Mouse (Mus musculus) neural tube, embryonic 11.5 days (tissue): Measurements from ENCODE around the gene Nos1. TPM values are rescaled to one million over a fixed set of nuclear protein-coding genes. Genes with fewer than 3 reads are reported as not detected.

Experiments
- ATAC-seq: fragments of 200-750 bp; cut with Nextera tagmentation; 2 replicates; pipeline ENCODE4 v1.8.0; 2017; ENCODE audit warnings: moderate number of reproducible peaks, mild to moderate bottlenecking, moderate TSS enrichment, moderate library complexity; ENCODE audit not compliant: insufficient read depth, low FRiP score, low TSS enrichment
- DNase-seq: peaks from one replicate; pipeline ENCODE4 v3.0.0-alpha.2; 2015; ENCODE audit warnings: low spot score
- H3K27ac ChIP-seq: fragments of 300-500 bp; sonication (generic); 2 replicates; pipeline ENCODE4 v1.5.1; 2014; ENCODE audit warnings: low read depth, mild to moderate bottlenecking, low read length
- H3K27me3 ChIP-seq: fragments of 300-500 bp; sonication (generic); 2 replicates; pipeline ENCODE4 v1.6.1; 2014; ENCODE audit warnings: mild to moderate bottlenecking, low read length, mixed read lengths; ENCODE audit not compliant: control insufficient read depth, insufficient read depth
- H3K36me3 ChIP-seq: fragments of 300-500 bp; sonication (generic); 2 replicates; pipeline ENCODE4 v1.6.1; 2014; ENCODE audit warnings: mild to moderate bottlenecking, low read length, moderate library complexity, mixed read lengths; ENCODE audit not compliant: control insufficient read depth, insufficient read depth
- H3K4me1 ChIP-seq: fragments of 300-500 bp; sonication (generic); 2 replicates; pipeline ENCODE4 v1.6.1; 2014; ENCODE audit warnings: low read length, mixed read lengths; ENCODE audit not compliant: control insufficient read depth, insufficient read depth
- H3K4me2 ChIP-seq: fragments of 300-500 bp; sonication (generic); 2 replicates; pipeline ENCODE4 v1.6.1; 2014; ENCODE audit warnings: low read depth, mild to moderate bottlenecking, moderate library complexity
- H3K4me3 ChIP-seq: fragments of 300-500 bp; sonication (generic); 2 replicates; pipeline ENCODE4 v1.5.1; 2014; ENCODE audit warnings: low read depth, low read length
- H3K9ac ChIP-seq: fragments of 300-500 bp; sonication (generic); 2 replicates; pipeline ENCODE4 v1.6.1; 2014; ENCODE audit warnings: mild to moderate bottlenecking, low read length
- H3K9me3 ChIP-seq: fragments of 300-500 bp; sonication (generic); 2 replicates; pipeline ENCODE4 v1.6.1; 2016; ENCODE audit warnings: low read length; ENCODE audit not compliant: control insufficient read depth
- WGBS: fragments of 180-500 bp; shearing (Covaris S2); extraction: QIAGEN DNeasy Blood & Tissue Kit; methylation state at CpG from one replicate; pipeline ENCODE4 v1.1.7; 2014; 5-methylcytosine and 5-hydroxymethylcytosine counted together
- polyA plus RNA-seq: library from polyadenylated mRNA; unstranded; fragments of >200 nt; fragmentation: Nextera tagmentation; extraction: Ambion mirVana; gene quantifications from 2 replicates; pipeline ENCODE4 v1.2.1, GENCODE M21; 2014

Gene Nos1
- polyA plus RNA-seq: 0.70 and 0.80 TPM in 2 replicates

DNA sequence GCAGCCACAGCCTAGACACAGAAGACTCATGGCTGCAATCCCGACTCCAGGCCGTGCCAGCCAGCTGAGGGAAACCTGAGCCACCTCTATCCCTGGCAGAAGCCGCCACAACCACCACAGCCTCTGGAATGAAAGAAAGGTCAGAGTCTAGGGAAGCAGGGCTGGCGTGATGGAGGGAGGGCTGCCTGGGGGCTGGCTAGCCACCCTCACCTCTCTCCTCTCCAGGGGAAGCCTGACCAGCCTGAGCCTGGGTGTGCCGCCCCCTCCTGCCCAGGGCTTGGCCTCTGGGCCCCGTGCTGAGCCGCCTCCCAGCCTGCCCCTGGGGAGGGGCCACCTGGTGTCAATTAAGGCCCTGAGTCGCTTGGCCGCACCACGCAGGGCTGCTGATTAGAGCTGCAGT lies at the start of gene Nos1:
Nos1 (plus strand) TSS at position 352 of the 400 bp plus-strand sequence.
- Histone ChIP-seq H3K4me2 (no peak within 1 kb of the TSS), H3K9ac (no peak within 1 kb of the TSS), H3K4me1 (0 out of 2 replicates have a peak, but pooled peaks cover 4% of the 10 kb centered on the region), H3K4me3 (no peak within 1 kb of the TSS), H3K9me3 (no peaks in the 10 kb centered on the region), H3K27ac (no peak within 1 kb of the TSS), H3K36me3 (no peaks in the 10 kb centered on the region), H3K27me3 (no peaks in the 10 kb centered on the region)
- WGBS: 27% methylated on average over 10 of the region's 10 CpGs
- DNase-seq (peak; percentile 43), ATAC-seq (no peak)

DNA sequence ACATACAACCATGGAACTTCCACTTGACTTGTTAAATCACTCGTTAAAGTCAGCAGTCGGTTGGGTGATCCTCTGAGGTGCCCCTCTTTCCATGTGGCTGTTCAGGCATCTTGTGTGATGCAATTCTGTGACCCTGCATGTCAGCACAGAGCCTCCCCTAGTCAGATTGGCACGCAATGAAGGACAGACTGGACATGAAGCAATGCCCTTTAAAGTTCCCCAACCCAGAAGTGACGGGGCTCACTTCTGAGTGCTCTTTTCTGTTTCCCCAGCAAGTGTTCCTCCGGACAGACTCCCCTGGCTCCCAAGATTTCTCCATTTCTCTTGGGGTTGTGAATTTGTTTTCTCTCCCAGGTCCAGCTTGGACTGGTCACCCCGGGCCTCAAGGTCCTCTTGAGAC lies 49.5 kb upstream of the Nos1 start:
- no peak overlapping the region for H3K9ac ChIP-seq
- no peaks in the 10 kb centered on the region for H3K9me3 ChIP-seq
- DNase-seq: no peak
- no peak for ATAC-seq
- no peak overlapping the region for H3K27ac ChIP-seq
- H3K4me3 ChIP-seq: no peak overlapping the region
- no peaks in the 10 kb centered on the region for H3K4me1 ChIP-seq
- no peaks in the 10 kb centered on the region for H3K27me3 ChIP-seq
- H3K36me3 ChIP-seq: no peaks in the 10 kb centered on the region
- H3K4me2 ChIP-seq: no peak overlapping the region
- 74% methylated on average over 6 of the region's 6 CpGs for WGBS

DNA sequence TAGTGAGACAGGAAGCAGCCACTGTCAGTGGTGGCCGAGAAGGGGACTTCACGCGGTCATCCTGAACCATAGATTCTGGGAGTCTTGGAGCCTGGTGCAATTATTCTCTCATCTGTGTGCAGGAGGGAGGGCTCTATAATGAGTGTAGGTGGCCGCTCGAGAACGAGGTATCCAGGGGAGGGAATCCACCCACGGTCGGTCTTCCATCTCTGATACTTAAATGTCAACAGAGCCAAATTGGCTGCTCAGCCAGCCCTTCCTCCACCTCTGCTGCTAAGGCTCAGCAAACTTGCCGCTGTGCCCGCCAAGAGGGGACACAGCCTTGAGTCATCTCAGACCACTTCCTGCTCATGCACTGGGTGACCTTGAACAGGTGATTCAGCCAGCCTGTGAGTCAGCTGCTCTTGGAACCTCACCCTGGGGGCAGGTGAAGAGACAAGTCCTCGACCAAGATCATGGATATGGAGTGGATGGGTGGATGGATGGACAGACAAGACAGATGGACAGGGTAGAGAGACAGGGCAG lies 36.1 kb upstream of the Nos1 start:
- Histone ChIP-seq H3K36me3 (no peaks in the 10 kb centered on the region), H3K9ac (no peak overlapping the region), H3K4me2 (no peak overlapping the region), H3K9me3 (no peaks in the 10 kb centered on the region), H3K4me3 (no peak overlapping the region), H3K27me3 (no peaks in the 10 kb centered on the region), H3K27ac (no peak overlapping the region), H3K4me1 (no peaks in the 10 kb centered on the region)
- no peak for DNase-seq
- no peak for ATAC-seq
- WGBS: 83% methylated on average over 11 of the region's 11 CpGs

DNA sequence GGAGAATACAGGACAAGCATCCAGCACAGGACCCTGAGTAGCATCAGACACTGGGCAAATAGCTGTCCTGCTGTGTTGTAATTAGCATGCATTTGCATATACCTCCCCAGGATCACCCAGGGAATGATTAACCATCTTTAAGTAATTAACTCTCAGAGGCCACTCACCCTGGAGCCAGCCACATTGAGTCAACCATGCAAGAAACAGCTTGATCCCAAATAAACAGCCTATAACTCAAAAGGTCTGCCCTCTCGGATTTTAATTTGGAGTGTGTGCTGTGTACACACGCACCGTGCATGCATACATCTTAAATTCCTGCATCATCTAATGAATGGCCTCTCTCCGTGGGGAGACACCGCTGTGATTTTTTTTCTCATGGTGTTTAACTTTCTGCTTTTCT lies 31.5 kb upstream of the Nos1 start:
- 22% methylated on average over 5 of the region's 5 CpGs for WGBS
- DNase-seq: no peak
- H3K27me3 ChIP-seq: no peaks in the 10 kb centered on the region
- no peak overlapping the region for H3K4me3 ChIP-seq
- H3K4me1 ChIP-seq: no peaks in the 10 kb centered on the region
- no peak for ATAC-seq
- no peaks in the 10 kb centered on the region for H3K9me3 ChIP-seq
- no peak overlapping the region for H3K9ac ChIP-seq
- no peak overlapping the region for H3K4me2 ChIP-seq
- H3K36me3 ChIP-seq: no peaks in the 10 kb centered on the region
- H3K27ac ChIP-seq: no peak overlapping the region

DNA sequence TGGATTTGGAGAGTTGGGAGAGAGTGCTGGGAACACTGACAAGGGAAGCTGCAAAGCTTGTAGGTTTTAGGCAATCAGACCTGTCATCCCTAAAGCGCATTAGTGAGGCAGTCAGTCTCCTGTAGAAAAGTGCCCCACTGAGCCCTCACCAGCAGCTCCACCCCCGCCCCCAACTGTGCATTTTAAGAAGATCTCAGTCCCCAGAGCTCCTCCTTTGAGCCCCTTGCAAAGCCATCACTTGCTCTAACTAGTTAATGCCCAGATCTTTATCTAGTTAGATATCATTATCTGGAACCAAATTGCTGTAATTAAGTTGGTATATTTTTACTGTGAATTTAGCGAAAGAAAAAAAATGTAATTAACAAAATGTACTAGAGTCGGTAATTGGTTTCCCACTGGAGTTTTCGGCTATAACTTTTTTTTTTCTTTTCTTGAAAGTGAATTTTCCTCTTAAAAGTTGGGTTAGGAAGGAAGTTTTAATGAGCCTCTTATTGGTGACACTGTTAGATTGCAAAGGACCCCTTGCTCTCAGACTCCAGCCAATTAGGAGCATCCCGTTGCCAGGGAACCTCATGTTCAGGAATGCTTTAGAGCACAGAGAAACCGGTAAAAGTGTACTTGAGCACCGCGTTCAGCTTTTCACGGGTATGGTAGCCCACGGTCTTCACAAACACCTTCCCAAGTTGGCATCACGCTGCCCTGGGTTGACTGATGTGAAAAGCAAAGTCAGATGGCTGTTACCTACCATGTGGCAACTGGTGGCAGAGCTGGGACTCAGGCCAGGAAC lies 22.9 kb upstream of the Nos1 start:
- Histone ChIP-seq H3K27me3 (no peaks in the 10 kb centered on the region), H3K27ac (no peak overlapping the region), H3K9me3 (no peaks in the 10 kb centered on the region), H3K4me2 (no peak overlapping the region), H3K4me1 (no peaks in the 10 kb centered on the region), H3K4me3 (no peak overlapping the region), H3K9ac (no peak overlapping the region), H3K36me3 (no peaks in the 10 kb centered on the region)
- ATAC-seq (no peak), DNase-seq (no peak)
- 39% methylated on average over 12 of the region's 12 CpGs for WGBS

DNA sequence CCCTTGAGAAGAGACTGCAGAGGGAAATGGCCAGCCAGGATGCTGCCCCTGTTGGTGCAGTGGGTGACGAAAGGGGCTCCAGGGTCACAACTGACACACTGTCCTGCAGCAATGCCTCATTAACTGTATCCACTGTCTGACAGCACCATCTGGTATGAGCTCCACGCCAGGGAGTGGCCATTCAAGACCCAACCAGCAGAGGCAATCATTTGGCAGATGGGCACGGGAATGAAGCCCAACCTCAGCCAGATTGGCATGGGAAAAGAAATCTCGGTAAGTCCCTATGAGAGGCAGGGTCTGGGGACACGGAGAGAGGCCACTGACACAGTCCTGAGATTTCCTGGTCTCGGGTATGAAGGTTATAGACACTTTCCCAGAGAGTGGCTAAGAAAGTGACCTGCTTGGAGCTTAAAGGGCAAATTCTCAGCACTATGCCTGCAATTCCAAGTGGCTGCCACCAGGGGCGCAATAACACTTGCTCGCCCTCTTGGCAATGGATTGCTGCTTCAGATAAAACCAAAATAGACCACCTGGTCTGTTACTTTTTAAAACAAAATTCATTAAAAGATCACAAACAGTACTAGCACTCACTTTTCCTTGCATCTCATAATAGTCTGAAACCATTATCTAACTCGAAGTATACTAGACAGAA lies 19.5 kb upstream of the Nos1 start:
- Histone ChIP-seq H3K27ac (no peak overlapping the region), H3K4me2 (no peak overlapping the region), H3K27me3 (no peaks in the 10 kb centered on the region), H3K4me3 (no peak overlapping the region), H3K9me3 (no peaks in the 10 kb centered on the region), H3K36me3 (no peaks in the 10 kb centered on the region; the same call in 1 of the 2 replicates), H3K9ac (no peak overlapping the region), H3K4me1 (no peaks in the 10 kb centered on the region)
- 73% methylated on average over 9 of the region's 9 CpGs for WGBS
- ATAC-seq (no peak), DNase-seq (no peak)

DNA sequence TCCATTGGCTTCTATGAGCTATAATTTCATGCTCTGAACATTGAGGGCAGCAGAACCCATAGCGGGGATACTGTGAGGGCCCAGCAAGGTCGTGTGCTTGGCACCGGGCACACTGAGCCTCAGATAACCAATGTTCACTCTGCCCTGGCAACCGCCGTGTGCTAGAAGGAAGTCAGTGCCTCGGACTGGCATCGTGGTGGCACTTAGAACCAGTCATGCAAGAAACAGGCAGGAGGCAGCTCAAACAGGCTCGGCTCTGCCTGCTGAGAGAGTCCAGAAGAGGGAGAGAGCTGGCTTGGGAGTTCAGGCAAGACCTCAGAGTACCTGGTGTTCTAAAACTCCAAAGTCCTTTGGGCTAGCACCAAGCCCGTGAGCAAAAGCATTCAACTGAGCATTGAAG lies 16.3 kb upstream of the Nos1 start:
- ATAC-seq: no peak
- WGBS: 88% methylated on average over 9 of the region's 9 CpGs
- no peak for DNase-seq
- no peaks in the 10 kb centered on the region for H3K27me3 ChIP-seq
- H3K4me2 ChIP-seq: no peak overlapping the region
- no peaks in the 10 kb centered on the region; the same call in 1 of the 2 replicates for H3K36me3 ChIP-seq
- H3K9ac ChIP-seq: no peak overlapping the region
- no peak overlapping the region for H3K27ac ChIP-seq
- no peak overlapping the region for H3K4me3 ChIP-seq
- no peaks in the 10 kb centered on the region for H3K9me3 ChIP-seq
- H3K4me1 ChIP-seq: no peaks in the 10 kb centered on the region

DNA sequence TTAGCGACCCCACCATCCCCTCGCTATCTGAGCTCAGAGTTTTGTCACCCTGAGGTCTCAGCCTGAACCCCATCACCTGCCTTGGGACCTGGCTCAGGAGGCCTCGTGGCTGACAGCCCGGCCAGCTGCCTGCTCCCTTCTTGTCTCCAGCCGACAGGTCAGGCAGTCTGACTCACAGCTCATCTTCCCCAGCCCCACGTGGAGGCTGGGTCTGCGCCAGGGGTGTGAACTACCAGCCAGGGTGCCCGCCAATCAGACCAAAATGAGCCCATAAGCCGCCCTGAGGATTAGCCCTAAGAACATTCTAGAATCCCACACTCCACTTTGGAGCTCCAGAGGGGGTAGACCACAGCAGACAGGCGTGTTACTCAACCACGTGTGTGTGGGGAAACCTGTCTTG lies 1.7 kb upstream of the Nos1 start:
- H3K9me3 ChIP-seq: no peaks in the 10 kb centered on the region
- 0 out of 2 replicates have a peak, but pooled peaks cover 4% of the 10 kb centered on the region for H3K4me1 ChIP-seq
- ATAC-seq (no peak), DNase-seq (no peak)
- H3K4me3 ChIP-seq: no peak overlapping the region
- H3K27ac ChIP-seq: no peak overlapping the region
- H3K4me2 ChIP-seq: no peak overlapping the region
- no peak overlapping the region for H3K9ac ChIP-seq
- no peaks in the 10 kb centered on the region for H3K36me3 ChIP-seq
- H3K27me3 ChIP-seq: no peaks in the 10 kb centered on the region
- WGBS: 72% methylated on average over 11 of the region's 11 CpGs
